Mouse (Mus musculus): ENCODE results near the gene 4933428G20Rik.
A peak's percentile ranks its signal among the peaks of the same experiment; 100 is the strongest.

Gene 4933428G20Rik

GRCm38 (mm10) chr11:97532950-97533582 is 32.9 kb upstream of the 4933428G20Rik start:
- DNase-seq (ENCODE audit: low read depth, low spot score) = no peak

DNA sequence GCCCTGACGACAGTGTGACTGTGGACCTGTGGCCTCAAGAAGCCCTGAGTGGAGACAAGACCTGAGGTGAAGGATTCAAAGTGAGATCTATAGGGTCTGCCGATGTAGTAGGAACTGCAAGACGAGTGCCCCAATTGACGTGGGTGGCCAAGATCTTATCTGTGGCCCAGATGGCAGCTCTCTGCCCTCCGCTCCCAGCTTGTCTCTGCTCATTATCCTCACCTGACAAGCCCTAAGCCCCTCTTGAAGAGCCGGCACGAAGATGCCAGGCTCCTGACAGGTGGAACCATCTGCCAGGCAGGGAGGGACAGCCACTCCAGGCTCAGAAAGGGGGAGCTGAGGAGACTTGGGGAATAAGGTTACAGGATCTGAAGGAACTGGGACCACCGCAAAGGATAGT is 32.2 kb upstream of the 4933428G20Rik start:
- DNase-seq (ENCODE audit: low read depth, low spot score) = no peak

DNA sequence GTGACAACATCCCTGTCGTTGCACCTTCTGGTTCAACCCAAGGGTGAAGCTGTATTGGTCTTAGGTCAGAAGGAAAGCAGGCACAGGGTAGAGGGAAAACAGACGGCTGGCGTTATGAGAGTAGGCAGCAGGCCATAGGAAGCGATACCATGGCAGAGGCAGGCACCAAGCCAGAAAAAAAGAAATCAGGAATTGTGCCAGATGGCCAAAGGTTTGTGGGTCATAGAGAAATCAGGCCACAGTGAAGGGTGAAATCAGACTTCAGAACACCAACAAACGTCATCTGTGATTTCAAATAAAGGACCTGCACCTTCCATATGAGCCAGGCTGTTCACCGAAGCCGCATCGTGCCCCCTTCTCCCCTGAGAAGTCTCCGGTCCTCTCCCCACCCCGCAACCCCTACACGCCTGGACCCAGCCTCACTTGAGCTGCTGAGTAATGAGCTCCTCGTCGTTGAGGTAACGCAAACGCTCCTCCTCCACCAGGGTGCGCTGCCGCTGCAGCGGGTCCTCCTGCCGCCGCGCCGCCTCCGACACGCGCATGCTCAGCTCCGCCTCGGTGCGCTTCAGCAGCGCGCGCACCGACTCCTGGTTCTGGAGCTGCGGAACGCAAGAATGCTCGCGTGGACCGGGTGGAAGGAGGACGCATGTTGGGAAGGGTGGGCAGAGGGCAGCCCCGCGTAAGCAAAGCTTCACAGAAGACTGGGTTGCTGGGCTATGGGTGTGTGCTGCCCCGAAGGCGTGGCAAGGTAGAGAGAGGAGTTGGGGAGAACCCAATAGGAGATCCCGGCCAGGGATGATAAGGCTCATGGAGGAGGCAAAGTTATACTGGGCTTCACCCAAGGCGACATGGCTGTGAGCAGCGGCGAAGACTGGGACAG is 31.5 kb upstream of the 4933428G20Rik start:
- DNase-seq (ENCODE audit: low read depth, low spot score) = peak; percentile 77

DNA sequence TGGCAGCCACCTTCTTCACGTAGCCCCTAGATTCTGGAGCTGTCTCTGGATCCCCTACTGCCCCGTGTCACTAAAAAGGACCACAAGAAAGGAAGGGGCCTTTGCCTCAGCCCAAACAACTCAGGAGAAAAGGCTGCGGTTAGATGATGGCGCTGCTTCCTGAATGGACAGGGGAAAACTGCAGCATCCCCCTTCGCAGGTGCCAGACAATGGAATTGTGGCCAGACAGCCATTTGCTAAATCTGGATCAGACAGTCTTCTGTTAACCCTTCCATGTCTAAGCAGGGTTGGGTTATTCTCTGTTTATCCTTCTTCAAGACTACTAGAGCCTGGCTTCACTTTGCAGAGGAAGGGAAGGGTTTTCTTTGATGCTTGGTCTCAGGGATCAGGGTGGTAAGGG is 30.8 kb upstream of the 4933428G20Rik start:
- DNase-seq (ENCODE audit: low read depth, low spot score) = no peak

DNA sequence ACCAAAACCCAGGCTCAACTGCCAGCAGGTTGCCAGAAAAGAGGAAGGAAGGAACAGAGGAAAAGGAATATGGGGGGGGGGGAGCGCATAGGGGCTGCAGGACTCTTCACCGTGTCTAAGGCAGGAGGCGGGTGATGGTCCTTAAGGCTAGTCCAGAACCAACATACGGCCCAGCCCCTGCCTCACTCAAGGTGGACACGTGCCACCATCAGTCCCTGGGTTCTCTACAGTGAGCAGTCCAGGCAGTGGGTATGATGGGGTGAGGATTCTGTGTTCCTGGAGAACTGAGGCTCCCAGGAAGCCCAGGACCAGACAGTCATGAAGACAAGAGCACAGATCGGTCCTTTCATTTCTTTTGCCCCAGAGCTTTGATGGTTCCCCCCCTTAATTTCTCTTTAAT is 29.9 kb upstream of the 4933428G20Rik start:
- DNase-seq (ENCODE audit: low read depth, low spot score) = no peak

- no peak for DNase-seq (ENCODE audit: low read depth, low spot score)
These were observed 28.2 kb upstream of the 4933428G20Rik start for GRCm38 (mm10) chr11:97528282-97528808.

GRCm38 (mm10) chr11:97525313-97525712 is 25.2 kb upstream of the 4933428G20Rik start:
- no peak for DNase-seq (ENCODE audit: low read depth, low spot score)

GRCm38 (mm10) chr11:97524306-97524705 is 24.2 kb upstream of the 4933428G20Rik start:
- DNase-seq (ENCODE audit: low read depth, low spot score) = no peak

GRCm38 (mm10) chr11:97523827-97524261 is 23.7 kb upstream of the 4933428G20Rik start:
- DNase-seq (ENCODE audit: low read depth, low spot score) = no peak

DNA sequence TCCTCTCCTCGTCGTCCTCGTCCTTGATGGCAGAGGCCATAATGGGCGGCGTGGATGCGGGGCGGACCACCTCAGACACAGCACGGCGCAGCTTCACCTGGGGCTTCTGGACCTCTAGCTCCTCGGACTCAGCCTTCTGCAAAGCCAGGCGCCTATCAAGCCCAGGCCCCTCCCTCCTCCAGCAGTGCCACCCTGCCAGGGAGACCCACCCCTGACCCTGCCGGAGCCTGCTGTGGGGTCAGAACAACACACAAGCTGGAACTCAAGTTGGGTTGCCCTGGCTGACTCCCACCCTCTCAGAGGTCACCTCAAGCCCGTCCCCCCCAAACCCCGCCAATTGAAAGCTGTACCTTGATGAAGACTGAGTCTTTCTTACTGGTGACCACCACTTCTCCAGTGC is 23.0 kb upstream of the 4933428G20Rik start:
- no peak for DNase-seq (ENCODE audit: low read depth, low spot score)

- DNase-seq (ENCODE audit: low read depth, low spot score) = no peak
These were observed 21.8 kb upstream of the 4933428G20Rik start for GRCm38 (mm10) chr11:97521741-97522474.

GRCm38 (mm10) chr11:97520541-97520940 is 20.4 kb upstream of the 4933428G20Rik start:
- no peak for DNase-seq (ENCODE audit: low read depth, low spot score)

DNA sequence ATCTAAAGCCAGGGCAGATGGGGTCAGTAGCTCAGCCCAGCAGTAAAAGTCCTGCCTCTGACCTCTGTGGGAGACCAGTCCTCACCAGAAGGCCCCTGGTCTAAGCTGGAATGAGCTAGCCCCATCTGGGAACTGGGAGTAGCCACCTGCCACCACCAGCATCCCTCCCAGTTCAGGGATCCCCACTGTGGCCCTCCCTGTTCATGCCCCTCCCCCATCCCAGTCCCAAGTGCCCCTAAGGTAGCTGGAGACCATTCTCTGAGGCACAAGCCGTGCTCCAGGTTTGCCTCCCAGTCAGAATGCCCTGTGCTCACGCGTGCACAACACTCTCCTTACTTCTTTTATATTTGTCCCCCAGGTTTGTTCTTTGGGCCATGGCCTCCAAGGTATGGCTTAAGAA is 12.9 kb upstream of the 4933428G20Rik start:
- DNase-seq (ENCODE audit: low read depth, low spot score) = no peak

GRCm38 (mm10) chr11:97512511-97512910 is 12.4 kb upstream of the 4933428G20Rik start:
- DNase-seq (ENCODE audit: low read depth, low spot score) = no peak

GRCm38 (mm10) chr11:97511661-97512369 is 11.7 kb upstream of the 4933428G20Rik start:
- DNase-seq (ENCODE audit: low read depth, low spot score) = no peak

GRCm38 (mm10) chr11:97510966-97511660 is 11.0 kb upstream of the 4933428G20Rik start:
- no peak for DNase-seq (ENCODE audit: low read depth, low spot score)

DNA sequence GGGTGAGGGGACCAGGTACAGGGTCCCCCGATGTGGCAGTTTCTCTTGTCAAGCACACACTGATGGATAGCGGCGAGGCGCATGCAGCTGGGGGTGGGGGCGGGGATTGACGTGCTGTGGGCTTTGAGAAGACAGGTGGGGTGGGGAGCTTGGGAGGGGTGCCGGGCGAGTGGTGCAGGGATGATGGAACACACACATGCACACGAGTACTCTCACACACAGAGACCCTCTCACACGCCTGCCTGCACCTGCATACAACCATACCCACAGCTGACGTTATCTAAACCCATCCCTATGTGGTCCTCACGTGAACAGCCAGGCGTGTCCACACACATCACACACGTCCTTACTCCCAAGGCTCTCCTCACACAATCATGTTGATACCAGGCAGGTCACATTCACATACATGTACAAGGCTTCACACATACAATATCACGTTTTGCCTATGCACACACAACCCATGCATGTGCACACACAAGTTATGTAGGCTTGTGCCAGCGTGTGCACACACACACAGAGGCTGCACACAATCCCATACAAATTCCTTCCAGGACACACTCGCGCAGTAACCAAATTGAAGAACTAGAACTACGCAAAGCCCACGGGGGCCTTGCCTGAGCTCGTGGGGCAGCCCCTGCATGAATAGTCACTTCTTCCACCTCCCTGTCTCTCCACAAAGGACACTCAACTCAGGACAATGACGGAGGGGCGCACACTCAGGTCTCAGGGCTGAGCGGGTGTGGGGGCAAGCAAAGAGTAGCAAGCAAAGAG is 9.8 kb upstream of the 4933428G20Rik start:
- DNase-seq (ENCODE audit: low read depth, low spot score) = no peak

DNA sequence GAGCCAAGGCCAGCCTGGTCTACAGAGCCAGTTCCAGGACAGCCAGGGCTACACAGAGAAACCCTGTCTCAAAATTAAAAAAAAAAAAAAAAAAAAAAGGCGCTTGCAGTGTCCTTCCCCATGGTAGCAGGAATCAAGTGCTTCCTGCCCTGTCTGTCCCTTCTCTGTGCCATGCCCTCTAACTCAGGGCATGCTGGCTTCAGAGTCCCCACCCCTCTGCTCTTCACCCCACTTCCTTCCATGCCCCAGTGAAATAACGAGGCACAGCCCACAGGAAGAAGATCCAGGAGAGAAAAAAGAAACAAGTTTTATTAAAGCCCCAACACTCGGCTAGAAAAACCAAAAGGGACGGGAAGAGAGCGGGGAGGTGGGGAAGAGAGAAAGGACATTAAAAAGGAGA is 8.9 kb upstream of the 4933428G20Rik start:
- no peak for DNase-seq (ENCODE audit: low read depth, low spot score)

- DNase-seq (ENCODE audit: low read depth, low spot score) = no peak
These were observed 8.1 kb upstream of the 4933428G20Rik start for GRCm38 (mm10) chr11:97508198-97508597.

- no peak for DNase-seq (ENCODE audit: low read depth, low spot score)
These were observed 6.2 kb upstream of the 4933428G20Rik start for GRCm38 (mm10) chr11:97506331-97506730.

Measured in retina, adult 2 months (tissue).